Mouse (Mus musculus) cerebellum, adult 9-11 months (tissue): Measurements from ENCODE around the gene Olfr19.
"Not testable (repeated sequence)": the region's sequence is repeated elsewhere in the genome, so short reads cannot be mapped to it uniquely, and the experiment has no call there.

Experiments
- DNase-seq: peaks from one replicate; pipeline ENCODE4 v3.0.0; 2022

Gene Olfr19

GRCm38 (mm10) chr16:16676305-16676704, at the start of gene Olfr19:
TSS of gene Olfr19 (minus strand) at chr16:16676405.
- DNase-seq: no peak

- no peak for DNase-seq
These were observed 8.8 kb upstream of the Olfr19 start for GRCm38 (mm10) chr16:16684975-16685374.

GRCm38 (mm10) chr16:16684053-16684452, 7.8 kb upstream of the Olfr19 start:
- DNase-seq: no peak

- no peak for DNase-seq
These were observed 11.2 kb downstream of the Olfr19 start for GRCm38 (mm10) chr16:16664994-16665393.

GRCm38 (mm10) chr16:16664516-16664915, 11.7 kb downstream of the Olfr19 start:
- not testable (repeated sequence) for DNase-seq

GRCm38 (mm10) chr16:16645148-16645547, 31.1 kb downstream of the Olfr19 start:
- no peak for DNase-seq

GRCm38 (mm10) chr16:16633730-16634129, 42.5 kb downstream of the Olfr19 start:
- no peak for DNase-seq
